Mouse (Mus musculus) urinary bladder, adult 18-20 months (tissue): Measurements from ENCODE around the gene Actg1.

ENCODE experiments used
- DNase-seq, 2 experiments: peaks; one replicate each; pipeline ENCODE4 v3.0.0; 2022; ENCODE audit warnings: low spot score in 2 of 2, mixed read lengths in 2 of 2

The Actg1 gene

DNA sequence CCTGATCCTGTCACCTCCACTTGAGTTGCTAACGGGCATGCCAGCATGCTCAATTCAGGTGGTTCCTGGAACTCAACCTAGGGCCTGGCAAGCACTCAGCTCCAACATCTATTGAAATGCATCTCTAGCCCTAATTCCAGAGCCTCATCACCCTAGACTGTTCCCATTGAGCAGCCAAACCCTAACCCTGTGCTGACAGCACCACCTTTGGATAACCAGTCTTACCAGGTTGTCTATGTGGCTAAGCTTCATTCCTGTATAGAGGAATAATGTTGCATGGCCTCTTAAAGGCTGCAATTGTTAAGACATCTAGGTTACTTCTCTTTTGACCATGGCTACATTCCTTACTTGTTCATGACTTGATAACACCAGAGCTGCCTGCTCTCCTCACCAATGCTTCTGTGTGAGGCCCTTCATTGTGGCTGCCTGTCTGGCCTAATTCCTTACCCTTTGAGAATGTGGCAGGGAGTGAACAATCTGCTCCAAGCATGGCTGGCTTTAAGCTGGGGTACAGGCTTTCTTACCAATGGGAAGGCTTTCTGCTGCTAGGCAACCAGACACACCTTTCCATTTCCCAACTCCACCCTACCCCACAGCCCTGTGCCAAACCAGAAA lies 3.2 kb downstream of the Actg1 start:
- no peak for DNase-seq

DNA sequence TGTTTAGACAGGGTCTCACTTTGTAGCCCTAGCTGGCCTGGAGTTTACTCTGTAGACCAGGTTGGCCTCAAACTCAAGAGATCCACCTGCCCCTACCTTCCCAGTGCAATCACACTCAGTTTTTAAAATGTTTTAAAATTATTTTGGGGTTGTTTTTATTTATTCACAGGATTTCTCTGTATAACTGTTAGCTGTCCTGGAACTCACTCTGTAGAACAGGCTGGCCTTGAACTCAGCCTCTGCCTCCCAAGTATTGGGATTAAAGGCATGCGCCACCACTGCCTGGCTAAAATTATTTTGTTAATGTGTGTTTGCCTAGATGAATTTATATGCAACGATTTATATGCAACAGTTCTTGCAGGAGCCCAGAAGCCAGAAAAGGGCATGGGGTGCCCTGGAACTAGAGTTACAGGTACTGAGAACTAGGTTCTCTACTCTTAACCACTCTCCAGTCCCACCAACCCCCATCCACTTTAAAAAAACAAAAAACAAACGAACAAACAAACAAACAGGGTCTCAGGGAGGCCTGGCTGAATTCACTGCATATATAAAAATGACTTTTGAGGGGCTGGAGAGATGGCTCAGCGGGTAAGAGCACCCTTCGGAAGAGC lies 3.9 kb downstream of the Actg1 start:
- DNase-seq: no peak

DNA sequence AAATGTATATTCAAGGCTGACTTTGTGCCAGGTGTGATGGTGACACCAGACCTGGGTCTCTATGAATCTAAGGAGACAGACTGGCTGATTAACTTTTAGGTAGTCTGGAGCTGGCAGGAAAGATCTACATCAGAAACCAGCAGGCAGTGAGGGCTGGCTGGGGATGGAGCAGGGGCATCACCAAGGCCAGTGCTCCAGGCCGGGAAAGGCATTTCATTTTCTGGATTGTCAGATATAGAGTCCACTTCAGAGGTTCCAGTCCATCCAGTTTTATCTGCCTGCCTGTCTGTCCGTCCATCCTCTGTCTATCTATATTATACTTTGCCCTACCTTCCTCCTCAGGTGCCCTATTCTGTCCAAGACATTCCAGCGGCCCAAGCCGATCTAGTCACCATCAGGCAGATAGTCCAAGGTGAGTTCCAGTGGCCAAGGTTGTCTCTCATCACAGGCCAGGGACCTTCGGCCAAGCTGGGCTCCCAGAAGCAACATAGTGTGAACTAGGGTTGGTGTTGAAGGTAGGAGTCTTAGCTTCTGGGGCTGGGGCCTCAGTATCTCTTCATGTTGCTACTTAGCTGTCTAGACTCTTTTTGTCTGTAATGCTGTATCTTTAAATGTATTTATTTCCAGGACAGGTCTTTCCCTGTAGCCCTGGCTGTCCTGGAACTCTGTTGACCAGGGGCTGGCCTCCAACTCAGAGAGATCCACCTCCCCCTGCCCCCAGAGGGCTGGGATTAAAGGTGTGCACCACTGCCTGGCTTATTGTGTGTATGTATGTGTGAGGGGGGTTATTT lies 4.6 kb downstream of the Actg1 start:
- no peak for DNase-seq

DNA sequence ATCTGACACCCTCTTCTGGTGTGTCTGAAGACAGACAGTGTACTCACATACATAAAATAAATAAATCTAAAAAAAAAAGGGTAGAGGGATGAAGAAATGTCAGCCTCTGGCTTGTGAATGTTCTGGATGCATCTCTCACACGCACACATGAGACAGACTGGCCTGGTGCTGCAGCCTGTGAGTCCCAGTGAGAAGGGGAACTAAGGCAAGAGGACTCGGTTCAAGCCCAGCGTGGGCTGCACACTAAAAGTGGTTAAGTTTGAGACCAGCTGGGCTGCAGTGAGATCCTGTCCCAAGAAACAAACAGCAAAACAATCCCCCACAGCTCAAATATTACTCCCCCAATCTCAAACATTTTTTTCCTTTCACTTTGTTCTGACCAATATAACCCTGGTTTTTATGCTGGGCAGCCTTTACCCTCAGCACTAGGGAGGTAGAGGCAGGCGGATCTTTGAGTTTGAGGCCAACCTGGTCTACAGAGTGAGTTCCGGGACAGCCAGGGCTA lies 5.6 kb downstream of the Actg1 start:
- no peak for DNase-seq

DNA sequence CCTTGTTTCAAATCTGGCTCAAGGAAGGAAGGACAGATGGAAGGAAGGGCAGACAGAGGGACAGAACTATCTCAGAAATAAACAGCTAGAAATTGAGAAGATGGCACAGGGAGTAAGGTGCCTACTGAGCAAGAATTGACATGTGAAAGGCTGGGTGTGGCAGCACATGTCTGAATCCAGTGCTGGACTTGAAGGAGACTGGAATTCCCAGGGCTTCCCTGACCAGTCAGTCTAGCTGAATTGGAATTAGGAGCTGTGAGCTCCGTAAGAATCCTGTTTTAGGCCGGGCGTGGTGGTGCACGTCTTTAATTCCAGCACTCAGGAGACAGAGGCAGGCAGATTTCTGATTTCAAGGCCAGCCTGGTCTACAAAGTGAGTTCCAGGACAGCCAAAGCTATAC lies 6.7 kb downstream of the Actg1 start:
- DNase-seq: no peak

DNA sequence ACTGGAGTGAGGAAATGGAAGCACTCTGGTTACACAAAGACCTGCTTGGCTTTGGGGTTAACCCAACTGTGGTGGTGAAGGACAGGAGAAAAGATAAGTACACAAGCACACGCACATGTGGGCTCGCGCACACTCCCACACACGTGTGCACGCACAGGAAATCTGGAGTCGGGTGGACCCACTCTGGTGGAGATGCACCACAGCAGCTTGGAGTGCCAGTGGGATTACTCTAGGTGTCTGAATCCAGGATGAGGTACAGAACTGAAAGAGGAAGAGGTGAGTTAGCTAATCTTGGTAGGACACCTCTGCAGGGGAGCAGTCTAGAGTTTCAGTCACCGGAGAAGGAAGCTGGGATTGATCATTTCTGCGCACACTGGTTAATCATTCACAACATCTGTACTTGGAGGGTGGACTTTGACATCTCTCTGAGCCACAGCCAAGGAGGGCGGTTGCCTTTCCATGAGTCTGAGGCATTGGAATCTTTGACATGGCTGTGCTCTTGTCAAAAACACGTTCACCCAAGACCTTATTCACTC lies 8.3 kb downstream of the Actg1 start:
- no peak for DNase-seq

DNA sequence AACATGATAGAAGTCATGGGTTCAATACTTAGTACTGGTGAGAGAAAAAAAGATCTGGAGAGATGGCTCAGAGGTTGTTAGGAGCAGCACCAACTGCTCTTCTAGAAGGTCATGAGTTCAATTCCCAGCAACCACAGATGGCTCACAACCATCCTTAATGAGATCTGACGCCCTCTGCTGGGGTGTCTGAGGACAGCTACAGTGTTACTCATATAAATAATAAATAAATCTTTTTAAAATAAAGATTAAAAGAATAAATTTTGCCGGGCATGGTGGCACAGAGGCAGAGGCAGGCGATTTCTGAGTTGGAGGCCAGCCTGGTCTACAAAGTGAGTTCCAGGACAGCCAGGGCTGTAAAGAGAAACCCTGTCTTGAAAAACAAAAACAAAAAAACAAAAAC lies 9.6 kb downstream of the Actg1 start:
- no peak for DNase-seq

DNA sequence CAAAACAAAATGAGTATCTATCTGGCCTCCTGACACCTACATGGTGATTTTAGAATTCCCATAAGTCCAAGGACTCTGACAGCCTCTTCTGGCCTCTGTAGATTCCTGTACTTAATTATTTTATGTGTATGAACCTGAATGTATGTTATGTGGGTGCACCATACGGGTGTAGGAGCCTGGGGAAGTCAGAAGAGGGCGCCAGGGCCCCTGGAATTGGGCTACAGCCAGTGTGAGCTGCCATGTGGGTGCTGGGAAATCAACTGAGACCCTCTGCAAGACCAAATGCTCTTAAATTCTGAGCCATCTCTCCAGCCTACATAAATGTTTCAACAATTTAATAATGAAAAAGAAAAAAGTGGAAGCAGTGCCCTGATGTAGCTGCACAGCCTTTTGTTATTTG lies 10.9 kb downstream of the Actg1 start:
- DNase-seq: no peak

DNA sequence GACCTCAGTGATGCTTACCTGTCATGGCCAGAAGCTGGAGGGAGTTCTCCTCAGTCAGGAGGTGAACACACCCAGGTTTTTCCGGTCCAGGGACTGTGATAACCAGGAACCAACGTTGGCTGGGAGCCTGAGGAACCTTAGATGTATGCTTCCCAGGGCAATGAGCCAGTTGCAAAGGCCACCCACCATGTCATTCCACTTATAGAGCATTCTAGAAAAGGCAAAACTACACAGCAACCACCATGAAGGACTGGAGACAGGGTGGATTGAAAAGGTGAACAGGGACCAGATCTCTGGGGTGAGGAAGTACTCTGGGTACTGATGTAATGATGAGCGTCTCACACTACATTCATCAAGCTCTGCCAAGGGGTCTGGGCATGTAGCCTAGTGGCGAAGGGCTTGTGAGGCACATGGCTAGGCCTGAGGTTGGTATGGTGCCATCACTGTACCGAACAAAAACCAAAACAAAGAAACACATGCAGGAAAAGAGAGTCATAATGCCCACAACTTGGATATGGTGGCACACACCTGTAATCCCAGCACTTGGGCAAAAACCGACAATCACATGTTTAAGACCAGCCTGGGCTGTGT lies 12.8 kb downstream of the Actg1 start:
- no peak for DNase-seq

DNA sequence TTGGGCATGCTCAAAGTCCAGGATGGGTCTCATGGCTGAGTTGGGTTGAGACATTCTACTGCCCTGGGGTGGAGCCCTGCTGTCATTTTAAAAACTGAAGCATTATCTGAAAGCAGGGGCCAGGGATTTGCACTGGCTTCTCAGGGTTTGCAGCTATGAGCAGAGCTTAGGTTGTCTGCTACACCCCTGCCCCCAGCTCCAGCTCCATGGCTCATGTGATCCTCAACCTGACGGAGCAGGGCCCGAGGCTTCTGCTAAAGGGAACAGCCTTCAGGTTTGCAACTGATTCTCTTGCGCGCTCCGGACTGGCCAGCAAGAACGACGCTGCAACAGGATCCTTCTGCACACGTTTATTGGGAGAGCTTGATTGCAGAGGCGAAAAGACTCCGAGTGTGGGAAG lies 28.2 kb downstream of the Actg1 start:
- DNase-seq: no peak

DNA sequence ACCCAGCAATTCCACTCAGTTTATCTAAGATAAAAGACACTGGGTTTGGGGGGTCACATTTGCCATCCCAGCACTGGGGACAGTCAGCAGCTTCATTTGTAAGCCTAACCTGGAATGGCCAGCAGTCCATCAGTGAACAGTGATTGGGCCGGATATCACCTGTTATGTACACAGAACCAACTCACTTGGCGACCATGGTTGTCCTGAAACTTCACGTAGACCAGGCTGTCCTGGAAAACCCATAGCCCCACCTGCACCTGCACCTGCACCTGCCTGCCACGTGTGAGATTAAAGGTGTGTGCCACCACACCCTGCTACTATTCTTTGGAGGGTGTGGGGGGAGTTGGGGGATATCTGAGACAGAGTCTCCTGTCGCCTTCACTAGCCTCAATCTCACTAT lies 29.0 kb downstream of the Actg1 start:
- no peak for DNase-seq

DNA sequence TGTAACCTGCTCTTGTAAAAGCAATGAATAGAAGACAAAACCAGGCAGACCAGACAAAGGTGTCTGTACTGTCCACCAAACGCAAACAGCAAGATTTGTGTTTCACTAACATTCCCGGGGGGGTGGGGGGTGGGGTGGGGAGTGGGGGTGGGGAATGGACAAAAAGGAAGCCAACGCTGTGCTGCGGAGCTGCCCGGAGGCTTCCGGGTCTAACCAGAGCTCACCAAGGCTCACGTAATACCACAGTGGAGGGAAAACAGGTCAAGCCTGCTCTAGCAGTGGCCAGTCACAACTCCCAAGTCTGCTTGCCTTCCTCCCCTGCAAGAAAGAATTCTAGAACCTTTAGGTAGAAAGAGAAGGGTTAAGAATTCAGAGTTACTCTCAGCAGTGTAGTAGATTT lies 30.9 kb downstream of the Actg1 start:
- no peak for DNase-seq

DNA sequence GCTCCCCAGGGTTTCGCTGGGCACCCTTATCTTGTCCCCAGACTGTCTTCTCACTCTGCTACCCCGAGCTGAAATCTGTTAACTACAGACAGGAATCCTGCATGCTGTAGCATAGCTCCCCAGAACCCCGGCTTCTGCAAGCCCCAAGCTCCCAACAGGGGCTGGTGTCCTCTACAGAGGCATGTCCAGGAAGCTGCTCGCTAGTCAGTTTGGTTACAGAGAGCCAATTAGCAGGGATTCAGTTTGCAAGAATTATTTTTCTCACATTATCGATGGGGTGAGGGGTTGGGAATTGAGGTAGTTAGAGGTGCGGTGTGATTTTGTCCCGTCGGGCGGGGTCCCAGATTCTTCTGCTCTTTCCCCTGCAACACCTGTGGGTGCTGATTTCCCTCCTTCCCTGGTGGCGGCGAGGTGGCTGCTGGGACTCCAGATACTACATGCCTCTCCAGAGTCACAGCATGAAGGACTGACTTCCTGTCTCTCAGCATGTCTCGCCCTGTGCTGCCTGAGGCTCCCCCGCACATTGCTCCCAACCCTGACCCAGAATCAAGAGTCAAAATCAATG lies 31.6 kb downstream of the Actg1 start:
- no peak for DNase-seq

DNA sequence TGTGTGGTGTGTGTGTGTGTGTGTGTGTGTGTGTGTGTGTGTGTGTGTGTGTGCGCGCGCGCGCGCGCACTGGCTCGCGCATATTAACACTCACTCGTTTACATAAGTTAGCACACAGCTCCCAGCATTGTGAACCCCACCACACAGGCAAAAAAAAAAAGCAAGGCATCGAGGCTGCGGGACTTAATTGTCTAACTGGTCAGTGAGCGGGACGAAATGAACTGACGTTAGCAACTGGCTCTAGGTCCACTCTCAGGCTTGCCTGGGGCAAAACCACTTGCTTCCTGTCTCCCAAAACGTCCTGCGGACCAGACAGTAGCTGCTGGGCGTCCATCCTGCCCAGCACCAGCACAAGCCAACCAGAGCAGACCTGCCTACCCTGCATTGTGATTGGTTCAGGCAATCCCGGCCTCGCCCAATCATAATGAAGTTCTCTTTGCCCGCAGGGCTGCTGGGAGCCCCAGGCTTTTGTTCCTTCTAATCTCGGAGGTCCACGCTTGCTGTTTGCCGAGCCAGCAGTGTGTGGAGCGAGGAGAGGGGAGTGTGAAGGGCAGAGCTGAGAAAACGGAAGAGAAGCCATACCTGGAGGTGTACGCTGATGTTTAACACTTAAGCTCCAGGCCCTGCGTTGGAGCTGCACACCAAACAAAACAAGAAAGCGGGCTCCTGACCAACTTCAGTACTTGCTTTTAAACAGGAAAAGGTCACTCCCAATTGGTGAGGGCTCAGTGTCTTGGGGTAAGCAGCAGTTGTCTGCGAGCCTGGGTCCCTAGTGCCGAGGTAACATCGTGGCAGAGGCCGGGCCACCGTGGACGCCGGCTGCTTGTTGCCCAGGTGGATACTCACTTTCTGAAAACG lies 32.3 kb downstream of the Actg1 start:
- peak; percentile 76 to 90 for DNase-seq

DNA sequence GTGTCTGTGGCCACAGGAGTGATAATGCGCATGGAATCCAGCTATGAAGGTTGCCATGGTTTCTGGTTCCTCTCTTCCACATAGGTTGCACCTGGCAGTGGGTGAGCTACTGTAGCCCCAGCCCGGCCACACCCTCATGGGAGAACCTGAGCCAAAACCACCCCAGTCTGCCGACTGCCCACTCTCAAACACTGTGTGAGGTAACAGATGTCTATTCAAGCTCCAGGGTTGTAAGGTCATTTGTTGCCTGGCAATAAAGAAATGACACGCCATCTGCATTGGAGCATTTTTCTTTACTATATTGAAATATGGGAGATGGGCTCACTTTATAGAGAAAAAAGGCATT lies 33.0 kb downstream of the Actg1 start:
- DNase-seq: no peak

DNA sequence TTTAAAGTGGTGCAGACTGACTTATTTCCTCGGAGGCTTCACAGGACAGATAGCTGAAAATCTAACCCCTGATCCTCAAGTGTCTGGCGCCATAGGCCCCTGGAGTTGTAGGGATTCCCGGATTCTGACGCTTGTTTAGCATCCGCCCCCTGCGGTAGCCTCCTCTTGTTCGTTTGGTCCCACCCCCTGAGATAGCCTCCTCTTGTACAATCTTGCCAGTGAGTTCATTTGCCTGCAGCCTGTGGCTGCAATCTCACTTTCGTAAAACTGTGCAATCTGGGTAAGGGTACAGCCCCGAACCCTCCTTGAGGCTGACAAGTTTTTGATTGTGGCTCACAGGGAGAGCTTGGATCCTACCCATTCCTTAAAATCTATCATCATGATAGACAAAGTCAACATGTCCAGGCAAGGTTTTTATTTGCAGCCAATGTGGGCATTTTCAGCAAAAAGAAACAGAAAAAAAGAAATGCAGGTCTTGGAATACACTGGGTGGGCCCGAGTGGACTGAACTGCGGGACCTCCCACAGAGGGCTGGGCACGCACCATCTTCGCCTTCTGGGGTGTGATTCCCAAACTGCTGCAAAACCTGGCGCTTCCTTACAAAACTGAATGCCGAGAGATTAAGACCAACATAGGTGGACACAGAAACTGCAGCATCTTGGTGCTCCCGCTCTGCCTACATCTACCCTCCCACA lies 33.5 kb downstream of the Actg1 start:
- no peak for DNase-seq

DNA sequence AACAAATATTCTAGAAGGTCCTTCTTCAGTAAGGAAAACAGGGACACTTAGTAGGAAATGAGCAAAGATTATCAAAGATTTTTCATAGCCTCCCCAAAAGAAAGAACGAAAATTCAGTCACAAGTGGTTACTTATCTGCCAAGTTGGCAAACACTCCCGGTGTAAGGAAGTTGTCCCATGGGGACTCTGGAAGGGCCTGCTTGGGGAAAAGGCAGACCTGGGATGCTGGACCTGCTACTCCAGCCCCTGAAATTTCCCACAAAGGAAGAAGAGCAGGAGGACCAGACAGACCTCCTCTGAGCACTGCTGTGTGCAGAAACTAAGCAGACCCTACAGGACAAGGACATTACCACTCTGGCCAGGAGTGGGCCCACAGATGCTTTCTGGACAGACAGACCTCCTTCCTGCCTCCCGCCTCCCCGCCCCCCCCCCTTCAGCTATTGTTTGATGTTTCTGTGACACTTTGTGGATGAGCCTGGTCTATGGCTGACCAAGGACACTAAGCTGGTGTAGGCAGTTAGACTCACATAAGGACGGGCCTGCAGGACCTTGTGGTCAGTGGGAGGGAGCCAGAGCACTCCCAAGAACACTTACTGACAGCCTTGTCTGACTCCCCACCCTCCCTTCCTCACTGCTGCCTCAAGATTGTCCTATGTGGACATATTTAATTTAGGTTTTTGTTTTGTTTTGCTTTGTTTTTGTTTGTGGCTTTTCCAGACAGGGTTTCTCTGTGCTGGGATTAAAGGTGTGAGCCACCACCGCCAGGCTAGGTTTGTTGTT lies 34.2 kb downstream of the Actg1 start:
- DNase-seq: no peak

DNA sequence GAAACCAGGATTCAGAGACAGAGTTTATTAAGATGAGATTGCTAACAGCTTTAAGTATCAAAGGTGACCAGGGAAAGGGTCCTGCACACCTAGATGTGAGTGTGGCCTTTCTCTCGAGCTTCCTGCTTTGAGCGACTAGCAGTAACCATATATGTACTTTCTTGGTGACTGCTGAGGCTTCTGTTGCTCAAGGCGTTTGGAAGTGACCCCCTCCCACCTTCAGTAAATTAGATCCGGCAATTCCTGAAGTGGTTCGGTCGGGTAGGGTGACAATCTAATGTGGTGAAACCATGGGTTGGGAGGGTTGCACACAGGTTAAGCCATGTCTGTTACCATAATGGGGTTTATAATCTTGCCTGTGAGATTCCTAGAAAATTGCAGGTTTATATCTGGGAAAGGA lies 36.3 kb downstream of the Actg1 start:
- DNase-seq: no peak

DNA sequence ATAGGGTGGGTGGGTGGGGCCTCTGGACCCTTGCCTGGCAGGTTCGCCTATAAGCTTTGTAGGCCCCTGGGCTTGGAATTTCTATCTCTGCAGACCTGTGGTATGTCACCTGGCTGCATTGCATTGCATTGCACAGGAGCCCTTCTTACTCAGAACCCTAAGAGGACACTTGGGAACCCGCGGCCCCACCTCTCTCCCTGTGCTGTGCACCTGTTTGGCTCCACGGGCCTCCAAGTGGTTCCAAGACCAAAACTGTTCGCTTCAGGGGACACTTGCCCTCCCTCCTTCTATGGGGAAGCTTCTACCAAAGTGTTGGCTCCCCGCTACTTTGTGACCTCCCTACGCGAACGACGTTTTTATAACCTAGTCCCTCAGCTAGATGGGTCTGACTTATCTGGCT lies 36.8 kb downstream of the Actg1 start:
- DNase-seq: no peak

DNA sequence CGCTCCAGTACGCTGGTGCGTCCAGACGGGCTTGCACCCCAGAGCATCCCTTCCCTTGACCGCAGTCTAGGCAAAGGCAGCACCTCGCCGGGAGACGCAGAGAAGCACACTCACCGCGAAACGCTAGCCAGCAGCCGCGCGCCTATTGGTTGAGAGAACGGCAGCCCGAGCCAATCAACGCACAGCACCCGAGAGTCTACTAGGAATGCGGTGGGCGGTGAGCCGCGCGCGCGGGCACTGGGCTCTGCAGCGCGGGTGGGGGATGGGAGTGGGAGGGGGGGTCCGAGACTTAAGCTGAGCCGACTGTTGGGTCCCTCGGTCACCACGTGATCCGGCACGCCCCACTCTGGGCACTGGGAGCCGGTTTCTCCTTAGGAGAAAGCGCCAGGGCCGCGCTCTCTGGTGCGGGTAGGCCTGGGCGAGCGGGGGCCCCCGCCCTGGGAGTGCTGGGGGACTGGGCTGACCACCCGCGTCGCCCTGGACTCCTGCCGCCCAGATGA lies 37.5 kb downstream of the Actg1 start:
- DNase-seq: peak; percentile 71 to 82
